Mouse (Mus musculus): ENCODE data around the gene Krt12. TPM values are rescaled to one million over a fixed set of nuclear protein-coding genes. Genes with fewer than 3 reads are reported as not detected.

The Krt12 gene
- total RNA-seq (2014; rRNA removed) (not detected in 2 replicates), polyA plus RNA-seq (2012; rRNA removed) (not detected in 2 replicates)

GRCm38 (mm10) chr11:99422159-99422558, at the start of gene Krt12:
Krt12 (minus strand) TSS chr11:99422259.
- H3K4me3 ChIP-seq (ENCODE audit: insufficient read depth, low read depth, low read length) = no peak within 1 kb of the TSS
- H3K36me3 ChIP-seq (ENCODE audit: control insufficient read depth, insufficient read depth, low read length) = no peaks in the 10 kb centered on the region
- no peaks in the 10 kb centered on the region for H3K79me2 ChIP-seq (ENCODE audit: control insufficient read depth, insufficient read depth, low read length)
- H3K27ac ChIP-seq (replicated peaks; ENCODE audit: insufficient read depth, low read depth, low read length) = no peak within 1 kb of the TSS
- H3K4me1 ChIP-seq (ENCODE audit: control insufficient read depth, insufficient read depth, low read length) = no peaks in the 10 kb centered on the region
- H3K9ac ChIP-seq (ENCODE audit: low read depth, low read length) = no peak within 1 kb of the TSS
- no peak for TF ChIP-seq POLR2A (IDR thresholded peaks at IDR 0.05; ENCODE audit: extremely low read depth, insufficient read depth, low read length)
- no peak for TF ChIP-seq CTCF (IDR thresholded peaks at IDR 0.05; ENCODE audit: low read depth, low read length)
- 91% methylated on average over 10 of the region's 10 CpGs for WGBS
- no peak for DNase-seq (ENCODE audit: extremely low read depth, low read depth, low spot score)
- peaks cover 3% of the 10 kb centered on the region for H3K27me3 ChIP-seq (ENCODE audit: control insufficient read depth, insufficient read depth, low read length)

DNA sequence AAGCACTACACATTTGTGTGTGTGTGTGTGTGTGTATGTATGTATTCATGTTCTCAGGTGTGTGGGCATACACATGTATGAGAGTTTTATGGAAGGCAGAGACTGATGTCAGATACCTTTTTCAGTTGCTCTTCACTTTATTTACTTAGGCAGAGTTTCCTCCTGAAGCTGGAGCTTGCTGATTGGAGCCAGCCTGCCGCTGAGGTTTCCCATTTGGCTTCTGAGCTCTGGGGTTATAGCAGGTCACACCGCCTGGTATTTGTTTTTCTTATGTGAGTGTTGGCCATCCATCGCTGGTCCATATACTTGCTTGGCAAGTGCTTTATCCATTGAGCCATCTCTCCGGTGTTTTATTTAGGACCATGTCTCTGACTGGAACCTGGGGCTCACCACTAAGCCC, 47.2 kb upstream of the Krt12 start:
- TF ChIP-seq CTCF (IDR thresholded peaks at IDR 0.05; ENCODE audit: low read depth, low read length) (no peak), POLR2A (IDR thresholded peaks at IDR 0.05; ENCODE audit: extremely low read depth, insufficient read depth, low read length) (no peak)
- Histone ChIP-seq H3K36me3 (ENCODE audit: control insufficient read depth, insufficient read depth, low read length) (no peaks in the 10 kb centered on the region), H3K79me2 (ENCODE audit: control insufficient read depth, insufficient read depth, low read length) (no peaks in the 10 kb centered on the region), H3K4me3 (ENCODE audit: insufficient read depth, low read depth, low read length) (no peak overlapping the region), H3K4me1 (ENCODE audit: control insufficient read depth, insufficient read depth, low read length) (no peaks in the 10 kb centered on the region; the same call in 1 of the 2 replicates), H3K9ac (ENCODE audit: low read depth, low read length) (no peak overlapping the region), H3K27ac (replicated peaks; ENCODE audit: insufficient read depth, low read depth, low read length) (no peak overlapping the region), H3K27me3 (ENCODE audit: control insufficient read depth, insufficient read depth, low read length) (peaks cover 5% of the 10 kb centered on the region; the same call in 1 of the 2 replicates)
- peak; percentile 70 for DNase-seq (ENCODE audit: extremely low read depth, low read depth, low spot score)
- WGBS = 20% methylated on average over 4 of the region's 4 CpGs

GRCm38 (mm10) chr11:99468566-99468965, 46.5 kb upstream of the Krt12 start:
- Histone ChIP-seq H3K9ac (ENCODE audit: low read depth, low read length) (no peak overlapping the region), H3K4me1 (ENCODE audit: control insufficient read depth, insufficient read depth, low read length) (no peaks in the 10 kb centered on the region; the same call in 1 of the 2 replicates), H3K4me3 (ENCODE audit: insufficient read depth, low read depth, low read length) (no peak overlapping the region), H3K79me2 (ENCODE audit: control insufficient read depth, insufficient read depth, low read length) (no peaks in the 10 kb centered on the region), H3K27me3 (ENCODE audit: control insufficient read depth, insufficient read depth, low read length) (peaks cover 5% of the 10 kb centered on the region; the same call in 1 of the 2 replicates), H3K36me3 (ENCODE audit: control insufficient read depth, insufficient read depth, low read length) (no peaks in the 10 kb centered on the region), H3K27ac (replicated peaks; ENCODE audit: insufficient read depth, low read depth, low read length) (no peak overlapping the region)
- no peak for DNase-seq (ENCODE audit: extremely low read depth, low read depth, low spot score)
- no peak for TF ChIP-seq CTCF (IDR thresholded peaks at IDR 0.05; ENCODE audit: low read depth, low read length)
- no peak for TF ChIP-seq POLR2A (IDR thresholded peaks at IDR 0.05; ENCODE audit: extremely low read depth, insufficient read depth, low read length)
- 59% methylated on average over 11 of the region's 11 CpGs for WGBS

DNA sequence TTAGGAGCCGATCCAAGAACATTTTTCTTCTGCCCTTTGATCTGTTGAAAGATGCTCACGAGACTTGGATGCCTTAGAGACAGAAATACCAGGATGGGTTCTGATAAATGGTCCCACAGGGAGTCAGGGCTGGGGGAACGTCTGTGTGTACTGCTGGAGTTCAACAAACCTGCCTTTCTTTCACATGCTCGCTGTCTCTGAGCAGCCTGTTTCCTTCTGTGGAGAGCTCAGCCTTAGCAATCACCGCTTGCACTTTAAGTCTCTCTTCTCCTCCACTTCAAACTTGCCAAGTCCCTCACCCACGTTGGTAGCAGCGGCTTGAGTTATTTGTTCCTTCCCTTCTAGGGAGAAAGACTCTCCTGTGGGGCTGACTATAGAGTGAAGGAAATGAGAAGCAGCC, 44.3 kb upstream of the Krt12 start:
- no peak overlapping the region for H3K9ac ChIP-seq (ENCODE audit: low read depth, low read length)

DNA sequence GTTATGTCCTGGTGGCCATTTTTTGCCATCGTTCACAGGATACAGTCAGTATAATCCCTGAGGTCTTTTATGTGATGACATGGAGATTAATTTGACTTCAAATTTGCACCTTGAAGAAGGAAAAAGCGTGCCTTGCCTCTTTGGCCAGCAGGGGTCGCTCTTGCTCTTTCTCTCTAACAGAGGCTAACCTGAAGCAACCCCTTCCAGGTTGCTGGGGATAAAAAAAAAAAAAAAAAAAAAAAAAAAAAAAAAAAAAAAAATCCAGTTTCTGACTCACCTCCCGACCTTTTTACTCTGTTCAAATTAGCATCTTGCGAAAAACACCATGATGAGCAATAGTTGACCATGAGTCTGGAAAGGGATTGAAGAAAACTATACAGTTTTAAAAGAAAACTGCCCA, 42.8 kb upstream of the Krt12 start:
- Histone ChIP-seq H3K36me3 (ENCODE audit: control insufficient read depth, insufficient read depth, low read length) (no peaks in the 10 kb centered on the region), H3K27me3 (ENCODE audit: control insufficient read depth, insufficient read depth, low read length) (peaks cover 2% of the 10 kb centered on the region; the same call in 1 of the 2 replicates), H3K9ac (ENCODE audit: low read depth, low read length) (no peak overlapping the region), H3K79me2 (ENCODE audit: control insufficient read depth, insufficient read depth, low read length) (no peaks in the 10 kb centered on the region), H3K27ac (replicated peaks; ENCODE audit: insufficient read depth, low read depth, low read length) (no peak overlapping the region), H3K4me1 (ENCODE audit: control insufficient read depth, insufficient read depth, low read length) (no peaks in the 10 kb centered on the region; the same call in 1 of the 2 replicates), H3K4me3 (ENCODE audit: insufficient read depth, low read depth, low read length) (no peak overlapping the region)
- WGBS = 3% methylated on average over 5 of the region's 5 CpGs
- DNase-seq (ENCODE audit: extremely low read depth, low read depth, low spot score) = peak; percentile 71
- TF ChIP-seq POLR2A (IDR thresholded peaks at IDR 0.05; ENCODE audit: extremely low read depth, insufficient read depth, low read length) (no peak), CTCF (IDR thresholded peaks at IDR 0.05; ENCODE audit: low read depth, low read length) (peak; percentile 75)

More for the DNA sequence above, 44.3 kb upstream of the Krt12 start:
- no peaks in the 10 kb centered on the region for H3K79me2 ChIP-seq (ENCODE audit: control insufficient read depth, insufficient read depth, low read length)
- no peak for DNase-seq (ENCODE audit: extremely low read depth, low read depth, low spot score)
- WGBS = 51% methylated on average over 7 of the region's 7 CpGs
- H3K4me3 ChIP-seq (ENCODE audit: insufficient read depth, low read depth, low read length) = no peak overlapping the region
- no peaks in the 10 kb centered on the region for H3K36me3 ChIP-seq (ENCODE audit: control insufficient read depth, insufficient read depth, low read length)
- 0 out of 2 replicates have a peak, but pooled peaks cover 2% of the 10 kb centered on the region for H3K27me3 ChIP-seq (ENCODE audit: control insufficient read depth, insufficient read depth, low read length)
- TF ChIP-seq CTCF (IDR thresholded peaks at IDR 0.05; ENCODE audit: low read depth, low read length) (no peak), POLR2A (IDR thresholded peaks at IDR 0.05; ENCODE audit: extremely low read depth, insufficient read depth, low read length) (no peak)
- H3K27ac ChIP-seq (replicated peaks; ENCODE audit: insufficient read depth, low read depth, low read length) = no peak overlapping the region
- no peaks in the 10 kb centered on the region; the same call in 1 of the 2 replicates for H3K4me1 ChIP-seq (ENCODE audit: control insufficient read depth, insufficient read depth, low read length)

GRCm38 (mm10) chr11:99463155-99463554, 41.1 kb upstream of the Krt12 start:
- Histone ChIP-seq H3K36me3 (ENCODE audit: control insufficient read depth, insufficient read depth, low read length) (no peaks in the 10 kb centered on the region), H3K9ac (ENCODE audit: low read depth, low read length) (no peak overlapping the region), H3K4me3 (ENCODE audit: insufficient read depth, low read depth, low read length) (no peak overlapping the region), H3K4me1 (ENCODE audit: control insufficient read depth, insufficient read depth, low read length) (no peaks in the 10 kb centered on the region; the same call in 1 of the 2 replicates), H3K27ac (replicated peaks; ENCODE audit: insufficient read depth, low read depth, low read length) (no peak overlapping the region), H3K79me2 (ENCODE audit: control insufficient read depth, insufficient read depth, low read length) (no peaks in the 10 kb centered on the region), H3K27me3 (ENCODE audit: control insufficient read depth, insufficient read depth, low read length) (peaks cover 5% of the 10 kb centered on the region; the same call in 1 of the 2 replicates)
- TF ChIP-seq POLR2A (IDR thresholded peaks at IDR 0.05; ENCODE audit: extremely low read depth, insufficient read depth, low read length) (no peak), CTCF (IDR thresholded peaks at IDR 0.05; ENCODE audit: low read depth, low read length) (peak; percentile 92)
- peak; percentile 59 for DNase-seq (ENCODE audit: extremely low read depth, low read depth, low spot score)
- WGBS = 8% methylated on average over 8 of the region's 8 CpGs

Measured in liver, adult 2 months (tissue).